Mouse (Mus musculus) left cerebral cortex, adult 8-10 months (tissue): ENCODE measurements around the gene Vmn2r-ps159. TPM values are rescaled to one million over a fixed set of nuclear protein-coding genes. Genes with fewer than 3 reads are reported as not detected.
"Not testable (repeated sequence)": the region's sequence is repeated elsewhere in the genome, so short reads cannot be mapped to it uniquely, and the experiment has no call there.

Experiments
- DNase-seq, 2 experiments: peaks; one replicate each; pipeline ENCODE4 v3.0.0; 2022; ENCODE audit warnings: low spot score in 2 of 2
- total RNA-seq, 4 experiments: library from RNA; stranded (reverse); gene quantifications; 2 replicates each; pipeline ENCODE4 v1.2.4; 2022

The Vmn2r-ps159 gene
- not detected for total RNA-seq

DNA sequence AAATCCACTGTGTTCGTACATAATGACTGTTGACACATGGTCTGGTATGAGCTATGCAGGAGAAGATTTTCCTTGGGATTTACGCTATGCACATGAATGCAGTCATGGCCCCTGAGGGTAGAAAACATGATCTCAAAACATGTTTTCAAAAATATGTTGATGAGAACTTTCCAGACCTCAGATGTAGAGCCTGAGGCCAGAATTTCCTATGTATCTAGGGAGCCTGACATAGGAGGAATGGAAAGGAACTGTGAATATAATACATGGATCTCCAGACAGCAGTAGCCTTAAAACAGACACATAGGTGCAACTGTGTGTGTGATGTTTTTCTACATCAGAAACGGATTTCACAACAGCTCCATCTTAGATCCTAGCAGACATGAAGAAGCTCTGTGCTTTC is at the start of gene Vmn2r-ps159:
Gene Vmn2r-ps159 (plus strand): TSS at position 301 of the 400 bp plus-strand sequence.
- DNase-seq = not testable (repeated sequence)

DNA sequence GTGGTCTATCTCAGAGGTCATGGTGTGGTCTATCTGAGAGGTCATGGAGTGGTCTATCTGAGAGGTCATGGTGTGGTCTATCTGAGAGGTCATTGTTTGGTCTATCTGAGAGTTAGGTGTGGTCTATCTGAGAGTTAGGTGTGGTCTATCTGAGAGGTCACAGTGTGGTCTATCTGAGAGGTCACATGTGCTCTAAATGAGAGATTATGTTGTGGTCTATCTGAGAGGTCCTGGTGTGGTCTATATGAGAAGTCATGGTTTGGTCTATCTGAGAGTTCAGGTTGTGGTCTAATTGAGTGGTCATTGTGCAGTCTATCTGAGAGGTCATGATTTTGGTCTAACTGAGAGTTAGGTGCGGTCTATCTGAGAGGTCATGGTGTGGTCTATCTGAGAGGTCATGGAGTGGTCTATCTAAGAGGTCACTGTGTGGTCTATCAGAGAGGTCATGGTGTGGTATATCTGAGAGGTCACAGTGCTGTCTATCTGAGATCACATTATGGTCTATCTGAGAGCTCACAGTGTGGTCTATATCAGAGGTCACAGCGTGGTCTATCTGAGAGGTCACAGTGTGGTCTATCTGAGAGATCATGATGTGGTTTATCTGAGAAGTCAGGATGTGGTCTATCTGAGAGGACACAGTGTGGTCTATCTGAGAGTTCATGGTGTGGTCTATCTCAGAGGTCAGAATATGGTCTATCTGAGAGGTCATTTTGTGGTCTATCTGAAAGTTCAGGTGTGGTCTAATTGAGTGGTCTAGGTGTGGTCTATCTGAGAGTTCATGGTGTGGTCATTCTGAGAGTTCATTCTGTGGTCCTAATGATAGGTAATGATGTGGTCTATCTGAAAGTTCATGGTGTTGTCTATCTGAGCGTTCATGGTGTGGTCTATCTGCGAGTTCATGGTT is 10.9 kb downstream of the Vmn2r-ps159 start:
- DNase-seq = not testable (repeated sequence)

GRCm38 (mm10) chr4:156342569-156343325 is 11.8 kb downstream of the Vmn2r-ps159 start:
- no peak for DNase-seq

DNA sequence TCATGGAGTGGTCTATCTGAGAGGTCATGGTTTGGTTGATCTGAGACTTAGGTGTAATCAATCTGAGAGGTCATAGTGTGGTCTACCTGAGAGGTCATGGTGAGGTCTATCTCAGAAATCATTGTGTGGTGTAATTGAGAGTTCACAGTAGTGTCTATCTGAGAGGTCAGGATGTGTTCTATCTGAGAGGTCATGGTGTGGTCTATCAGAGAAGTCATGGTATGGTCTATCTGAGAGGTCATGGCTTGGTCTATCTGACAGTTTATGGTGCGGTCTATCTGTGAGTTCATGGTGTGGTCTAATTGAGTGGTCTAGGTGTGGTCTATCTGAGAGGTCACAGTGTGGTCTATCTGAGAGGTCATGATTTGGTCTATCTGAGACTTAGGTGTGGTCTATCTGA is 12.4 kb downstream of the Vmn2r-ps159 start:
- no peak for DNase-seq

- not testable (repeated sequence) for DNase-seq
These were observed 26.0 kb downstream of the Vmn2r-ps159 start for GRCm38 (mm10) chr4:156356756-156357437.

Other genes with a start within 250 kb of the Vmn2r-ps159 start
- 10 to 100 TPM; 28.4 to 30.7 (median 29.0) TPM for gene 9430015G10Rik, start 221.1 kb upstream of the Vmn2r-ps159 start, total RNA-seq
- under 1 TPM; 0.49 to 0.72 (median 0.60) TPM for gene Rnf223, start 200.6 kb upstream of the Vmn2r-ps159 start, total RNA-seq
- 100 to 1,000 TPM; 117 to 126 (median 122) TPM for gene Agrn, start 133.6 kb upstream of the Vmn2r-ps159 start, total RNA-seq
- 1 to 10 TPM; 1.2 to 3.3 (median 2.4) TPM for gene Isg15, start 130.3 kb upstream of the Vmn2r-ps159 start, total RNA-seq
- gene AW011738, start 127.8 kb upstream of the Vmn2r-ps159 start, total RNA-seq = 1 to 10 TPM; 5.9 to 7.5 (median 7.0) TPM
- gene Perm1, start 115.2 kb upstream of the Vmn2r-ps159 start, total RNA-seq = under 1 TPM; 0.34 to 0.59 (median 0.51) TPM
- gene Plekhn1, start 96.2 kb upstream of the Vmn2r-ps159 start, total RNA-seq = 10 to 100 TPM; 33.2 to 40.5 (median 38.6) TPM
- 10 to 100 TPM; 64.5 to 70.3 (median 68.1) TPM for gene Noc2l, start 95.1 kb upstream of the Vmn2r-ps159 start, total RNA-seq
- 1 to 10 TPM; 4.7 to 8.3 (median 7.7) TPM for gene Samd11, start 75.4 kb upstream of the Vmn2r-ps159 start, total RNA-seq